Mouse (Mus musculus) ES-CJ7 (cell line): Measurements from ENCODE around the gene Gm21913.
"Not testable (repeated sequence)": the region's sequence is repeated elsewhere in the genome, so short reads cannot be mapped to it uniquely, and the experiment has no call there.

Experiments
- DNase-seq: peaks from one replicate; pipeline ENCODE4 v3.0.0; 2011; ENCODE audit warnings: low read depth, low spot score

Gene Gm21913

DNA sequence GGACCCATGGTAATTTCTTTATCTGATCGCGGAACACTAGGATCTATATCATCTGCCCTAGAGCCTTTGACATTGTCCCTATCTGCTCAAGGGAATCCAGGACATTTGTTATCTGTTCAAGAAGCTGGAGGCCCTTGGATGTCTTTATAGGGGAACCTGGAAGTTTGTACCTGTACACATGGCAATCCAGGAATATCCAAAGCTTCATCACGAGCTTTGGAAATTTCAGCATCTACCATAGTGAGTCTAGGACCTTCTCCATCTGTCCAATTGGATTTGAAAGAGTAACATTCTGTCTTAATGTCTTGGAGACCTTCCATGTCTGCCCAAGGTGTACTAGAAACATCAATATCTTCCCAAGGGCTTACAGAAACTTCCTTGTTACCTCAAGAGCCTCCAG, at the start of gene Gm21913:
Gm21913 (plus strand) TSS at position 301 of the 400 bp plus-strand sequence.
- not testable (repeated sequence) for DNase-seq
